Mouse (Mus musculus): ENCODE data around the gene Lgals2. TPM values are rescaled to one million over a fixed set of nuclear protein-coding genes. Genes with fewer than 3 reads are reported as not detected.

Lgals2 gene
- polyA plus RNA-seq, 1 experiment from 2014 or later = 0.53 TPM

GRCm38 (mm10) chr15:78876991-78877809 lies 21.9 kb upstream of the Lgals2 start, which contains the start of gene Gga1:
Gene Gga1 (plus strand): TSS chr15:78877190.
- WGBS = under 1% methylated on average over 66 of the region's 95 CpGs
- peak; percentile 91 for ATAC-seq (ENCODE audit: low FRiP score, low TSS enrichment)

GRCm38 (mm10) chr15:78876258-78876696 lies 20.9 kb upstream of the Lgals2 start:
- H3K36me3 ChIP-seq (ENCODE audit: control insufficient read depth, insufficient read depth, low read length) = peaks cover 16% of the 10 kb centered on the region
- H3K4me3 ChIP-seq (ENCODE audit: low read length) = peak overlapping the region; percentile 69
- H3K9me3 ChIP-seq (ENCODE audit: control insufficient read depth, low read length) = no peaks in the 10 kb centered on the region
- no peaks in the 10 kb centered on the region for H3K27me3 ChIP-seq (ENCODE audit: control insufficient read depth, insufficient read depth, low read length)
- H3K27ac ChIP-seq (ENCODE audit: low read depth, low read length) = peak overlapping the region; percentile 99
- 4% methylated on average over 17 of the region's 17 CpGs for WGBS
- ATAC-seq (ENCODE audit: low FRiP score, low TSS enrichment) = peak; percentile 7; the same call in 1 of the 2 replicates
- H3K4me2 ChIP-seq (replicated peaks; ENCODE audit: low read depth, low read length) = peak overlapping the region; percentile 46
- peak overlapping the region; percentile 89 for H3K9ac ChIP-seq (ENCODE audit: low read depth, low read length)
- peaks cover 12% of the 10 kb centered on the region for H3K4me1 ChIP-seq (ENCODE audit: control insufficient read depth, insufficient read depth, low read length)

More at GRCm38 (mm10) chr15:78876991-78877809, 21.9 kb upstream of the Lgals2 start, which contains the start of gene Gga1:
- Histone ChIP-seq H3K4me3 (ENCODE audit: low read length) (peak within 1 kb of the TSS; percentile 69), H3K4me1 (ENCODE audit: control insufficient read depth, insufficient read depth, low read length) (peaks cover 12% of the 10 kb centered on the region), H3K27me3 (ENCODE audit: control insufficient read depth, insufficient read depth, low read length) (no peaks in the 10 kb centered on the region), H3K36me3 (ENCODE audit: control insufficient read depth, insufficient read depth, low read length) (peaks cover 25% of the 10 kb centered on the region), H3K9ac (ENCODE audit: low read depth, low read length) (peak within 1 kb of the TSS; percentile 89), H3K4me2 (replicated peaks; ENCODE audit: low read depth, low read length) (peak within 1 kb of the TSS; percentile 92), H3K27ac (ENCODE audit: low read depth, low read length) (peak within 1 kb of the TSS; percentile 99), H3K9me3 (ENCODE audit: control insufficient read depth, low read length) (no peaks in the 10 kb centered on the region)

GRCm38 (mm10) chr15:78875537-78875936 lies 20.2 kb upstream of the Lgals2 start:
- no peaks in the 10 kb centered on the region for H3K27me3 ChIP-seq (ENCODE audit: control insufficient read depth, insufficient read depth, low read length)
- H3K9me3 ChIP-seq (ENCODE audit: control insufficient read depth, low read length) = no peaks in the 10 kb centered on the region
- H3K9ac ChIP-seq (ENCODE audit: low read depth, low read length) = no peak overlapping the region
- no peak overlapping the region; the same call in 1 of the 2 replicates for H3K4me3 ChIP-seq (ENCODE audit: low read length)
- peak overlapping the region; percentile 46 for H3K4me2 ChIP-seq (replicated peaks; ENCODE audit: low read depth, low read length)
- peaks cover 12% of the 10 kb centered on the region for H3K4me1 ChIP-seq (ENCODE audit: control insufficient read depth, insufficient read depth, low read length)
- peaks cover 8% of the 10 kb centered on the region for H3K36me3 ChIP-seq (ENCODE audit: control insufficient read depth, insufficient read depth, low read length)
- no peak for ATAC-seq (ENCODE audit: low FRiP score, low TSS enrichment)
- WGBS = 77% methylated on average over 5 of the region's 5 CpGs
- H3K27ac ChIP-seq (ENCODE audit: low read depth, low read length) = peak overlapping the region; percentile 99

- H3K9ac ChIP-seq (ENCODE audit: low read depth, low read length) = no peak overlapping the region
- peaks cover 12% of the 10 kb centered on the region for H3K4me1 ChIP-seq (ENCODE audit: control insufficient read depth, insufficient read depth, low read length)
- H3K9me3 ChIP-seq (ENCODE audit: control insufficient read depth, low read length) = no peaks in the 10 kb centered on the region
- WGBS = 81% methylated on average over 8 of the region's 8 CpGs
- H3K36me3 ChIP-seq (ENCODE audit: control insufficient read depth, insufficient read depth, low read length) = peaks cover 4% of the 10 kb centered on the region; the same call in 1 of the 2 replicates
- H3K27me3 ChIP-seq (ENCODE audit: control insufficient read depth, insufficient read depth, low read length) = no peaks in the 10 kb centered on the region
- no peak overlapping the region for H3K4me3 ChIP-seq (ENCODE audit: low read length)
- H3K27ac ChIP-seq (ENCODE audit: low read depth, low read length) = peak overlapping the region; percentile 99; the same call in 1 of the 2 replicates
- no peak overlapping the region for H3K4me2 ChIP-seq (replicated peaks; ENCODE audit: low read depth, low read length)
- ATAC-seq (ENCODE audit: low FRiP score, low TSS enrichment) = no peak
Observed at GRCm38 (mm10) chr15:78874989-78875388, 19.7 kb upstream of the Lgals2 start.

- Histone ChIP-seq H3K27ac (ENCODE audit: low read depth, low read length) (no peak overlapping the region), H3K9ac (ENCODE audit: low read depth, low read length) (no peak overlapping the region), H3K9me3 (ENCODE audit: control insufficient read depth, low read length) (no peaks in the 10 kb centered on the region), H3K4me2 (replicated peaks; ENCODE audit: low read depth, low read length) (no peak overlapping the region), H3K36me3 (ENCODE audit: control insufficient read depth, insufficient read depth, low read length) (no peaks in the 10 kb centered on the region), H3K4me1 (ENCODE audit: control insufficient read depth, insufficient read depth, low read length) (peaks cover 6% of the 10 kb centered on the region), H3K4me3 (ENCODE audit: low read length) (no peak overlapping the region), H3K27me3 (ENCODE audit: control insufficient read depth, insufficient read depth, low read length) (no peaks in the 10 kb centered on the region)
- 63% methylated on average over 13 of the region's 13 CpGs for WGBS
- no peak for ATAC-seq (ENCODE audit: low FRiP score, low TSS enrichment)
Observed at GRCm38 (mm10) chr15:78873803-78874435, 18.6 kb upstream of the Lgals2 start.

- no peaks in the 10 kb centered on the region for H3K27me3 ChIP-seq (ENCODE audit: control insufficient read depth, insufficient read depth, low read length)
- peaks cover 7% of the 10 kb centered on the region for H3K4me1 ChIP-seq (ENCODE audit: control insufficient read depth, insufficient read depth, low read length)
- no peak overlapping the region for H3K4me3 ChIP-seq (ENCODE audit: low read length)
- no peaks in the 10 kb centered on the region for H3K36me3 ChIP-seq (ENCODE audit: control insufficient read depth, insufficient read depth, low read length)
- H3K9ac ChIP-seq (ENCODE audit: low read depth, low read length) = no peak overlapping the region
- ATAC-seq (ENCODE audit: low FRiP score, low TSS enrichment) = no peak
- 44% methylated on average over 5 of the region's 5 CpGs for WGBS
- no peak overlapping the region for H3K27ac ChIP-seq (ENCODE audit: low read depth, low read length)
- no peaks in the 10 kb centered on the region for H3K9me3 ChIP-seq (ENCODE audit: control insufficient read depth, low read length)
- no peak overlapping the region for H3K4me2 ChIP-seq (replicated peaks; ENCODE audit: low read depth, low read length)
Observed at GRCm38 (mm10) chr15:78872021-78872608, 16.8 kb upstream of the Lgals2 start.

- Histone ChIP-seq H3K27ac (ENCODE audit: low read depth, low read length) (no peak overlapping the region), H3K4me3 (ENCODE audit: low read length) (no peak overlapping the region), H3K9me3 (ENCODE audit: control insufficient read depth, low read length) (no peaks in the 10 kb centered on the region), H3K36me3 (ENCODE audit: control insufficient read depth, insufficient read depth, low read length) (no peaks in the 10 kb centered on the region), H3K9ac (ENCODE audit: low read depth, low read length) (no peak overlapping the region), H3K4me1 (ENCODE audit: control insufficient read depth, insufficient read depth, low read length) (peaks cover 7% of the 10 kb centered on the region), H3K4me2 (replicated peaks; ENCODE audit: low read depth, low read length) (no peak overlapping the region), H3K27me3 (ENCODE audit: control insufficient read depth, insufficient read depth, low read length) (no peaks in the 10 kb centered on the region)
- no peak for ATAC-seq (ENCODE audit: low FRiP score, low TSS enrichment)
- 26% methylated on average over 6 of the region's 6 CpGs for WGBS
Observed at GRCm38 (mm10) chr15:78869775-78870174, 14.4 kb upstream of the Lgals2 start.

- H3K36me3 ChIP-seq (ENCODE audit: control insufficient read depth, insufficient read depth, low read length) = no peaks in the 10 kb centered on the region
- H3K27me3 ChIP-seq (ENCODE audit: control insufficient read depth, insufficient read depth, low read length) = no peaks in the 10 kb centered on the region
- peak; percentile 13; the same call in 1 of the 2 replicates for ATAC-seq (ENCODE audit: low FRiP score, low TSS enrichment)
- H3K4me1 ChIP-seq (ENCODE audit: control insufficient read depth, insufficient read depth, low read length) = peaks cover 8% of the 10 kb centered on the region
- H3K9ac ChIP-seq (ENCODE audit: low read depth, low read length) = no peak overlapping the region; the same call in 1 of the 2 replicates
- H3K27ac ChIP-seq (ENCODE audit: low read depth, low read length) = peak overlapping the region; percentile 90
- no peaks in the 10 kb centered on the region for H3K9me3 ChIP-seq (ENCODE audit: control insufficient read depth, low read length)
- 66% methylated on average over 7 of the region's 7 CpGs for WGBS
- no peak overlapping the region for H3K4me3 ChIP-seq (ENCODE audit: low read length)
- H3K4me2 ChIP-seq (replicated peaks; ENCODE audit: low read depth, low read length) = 0 out of 2 replicates have a peak overlapping the region, but pooled peaks have one; percentile 17
Observed at GRCm38 (mm10) chr15:78868826-78869233, 13.5 kb upstream of the Lgals2 start.

All from kidney, embryonic 14.5 days (tissue).